Mouse (Mus musculus): ENCODE measurements around the gene Gm10337.
A peak's percentile ranks its signal among the peaks of the same experiment; 100 is the strongest.

Gm10337 gene

DNA sequence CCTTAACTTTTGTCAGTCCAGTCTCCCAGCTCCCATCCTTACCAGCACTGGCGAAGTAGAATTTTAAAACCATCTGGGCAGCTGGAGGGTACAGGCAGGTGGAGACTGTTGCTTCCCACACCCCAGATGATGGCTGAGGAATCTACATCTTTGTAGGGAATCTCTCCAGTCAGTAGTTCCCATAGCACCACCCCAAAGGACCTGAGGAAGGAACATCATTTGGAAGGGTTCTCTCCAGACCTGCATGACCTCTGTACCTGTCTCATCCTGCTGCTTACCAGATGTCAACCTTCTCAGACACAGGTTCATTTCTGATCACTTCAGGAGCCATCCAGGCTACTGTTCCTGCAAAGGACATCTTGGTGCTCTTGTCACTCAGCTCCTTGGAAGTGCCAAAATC, at the start of gene Gm10337:
Gene Gm10337 (plus strand): TSS at position 276 of the 400 bp plus-strand sequence.
- DNase-seq = no peak

GRCm38 (mm10) chr15:102455993-102456392, 47.5 kb upstream of the Gm10337 start:
- no peak for DNase-seq

GRCm38 (mm10) chr15:102458050-102458736, 45.3 kb upstream of the Gm10337 start:
- no peak for DNase-seq

DNA sequence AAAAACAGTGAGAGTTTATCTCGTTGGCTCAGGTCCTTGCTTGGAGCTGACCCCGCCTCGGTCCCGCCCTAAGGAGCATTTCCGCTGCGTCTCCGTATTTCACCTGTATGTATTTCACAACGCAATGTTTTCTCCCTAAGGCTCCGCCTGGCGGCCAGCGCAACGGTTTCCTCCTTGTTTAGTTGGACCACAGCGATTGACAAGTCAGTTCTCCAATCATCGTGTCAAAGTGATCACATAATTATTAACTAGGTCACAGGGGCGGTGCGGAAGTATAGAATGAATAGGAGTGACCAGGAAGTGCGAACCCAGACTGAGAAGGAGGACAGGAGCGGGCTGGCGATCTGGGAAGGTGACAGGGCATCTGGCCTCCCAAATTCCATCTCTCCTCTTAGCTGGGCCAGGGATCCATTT, 44.6 kb upstream of the Gm10337 start, which contains the start of gene Prr13:
Gene Prr13 (plus strand): TSS at position 125 of the 414 bp plus-strand sequence.
- peak; percentile 86 for DNase-seq

GRCm38 (mm10) chr15:102459381-102459780, 44.1 kb upstream of the Gm10337 start:
- no peak for DNase-seq

- DNase-seq = no peak
Measured at GRCm38 (mm10) chr15:102459847-102460246, 43.7 kb upstream of the Gm10337 start.

GRCm38 (mm10) chr15:102460409-102460808, 43.1 kb upstream of the Gm10337 start:
- no peak for DNase-seq

GRCm38 (mm10) chr15:102460971-102461370, 42.6 kb upstream of the Gm10337 start:
- no peak for DNase-seq

- DNase-seq = no peak
Measured at GRCm38 (mm10) chr15:102461430-102462075, 42.0 kb upstream of the Gm10337 start.

DNA sequence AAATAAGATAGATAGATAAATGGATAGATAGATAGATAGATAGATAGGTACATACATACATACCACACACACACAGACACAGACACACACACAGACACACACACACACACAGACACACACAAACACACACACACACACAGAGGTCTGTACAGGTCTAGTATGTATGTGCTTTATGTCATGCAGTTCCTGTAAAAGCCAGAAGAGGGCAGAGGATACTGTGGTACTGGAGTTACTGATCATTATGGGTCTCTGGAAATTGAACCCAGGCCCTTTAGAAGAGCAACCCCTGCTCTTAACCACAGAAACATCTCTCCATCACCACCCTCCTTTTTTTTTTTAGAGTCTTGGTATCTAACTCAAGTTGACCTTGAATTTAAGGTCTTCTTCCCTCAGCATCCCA, 39.9 kb upstream of the Gm10337 start:
- DNase-seq = no peak

GRCm38 (mm10) chr15:102468675-102469370, 34.7 kb upstream of the Gm10337 start:
- DNase-seq = no peak

GRCm38 (mm10) chr15:102470183-102470604, 33.3 kb upstream of the Gm10337 start, which contains the start of gene Pcbp2:
Gene Pcbp2, plus strand, starts transcription at chr15:102470539.
- peak; percentile 97 for DNase-seq

DNA sequence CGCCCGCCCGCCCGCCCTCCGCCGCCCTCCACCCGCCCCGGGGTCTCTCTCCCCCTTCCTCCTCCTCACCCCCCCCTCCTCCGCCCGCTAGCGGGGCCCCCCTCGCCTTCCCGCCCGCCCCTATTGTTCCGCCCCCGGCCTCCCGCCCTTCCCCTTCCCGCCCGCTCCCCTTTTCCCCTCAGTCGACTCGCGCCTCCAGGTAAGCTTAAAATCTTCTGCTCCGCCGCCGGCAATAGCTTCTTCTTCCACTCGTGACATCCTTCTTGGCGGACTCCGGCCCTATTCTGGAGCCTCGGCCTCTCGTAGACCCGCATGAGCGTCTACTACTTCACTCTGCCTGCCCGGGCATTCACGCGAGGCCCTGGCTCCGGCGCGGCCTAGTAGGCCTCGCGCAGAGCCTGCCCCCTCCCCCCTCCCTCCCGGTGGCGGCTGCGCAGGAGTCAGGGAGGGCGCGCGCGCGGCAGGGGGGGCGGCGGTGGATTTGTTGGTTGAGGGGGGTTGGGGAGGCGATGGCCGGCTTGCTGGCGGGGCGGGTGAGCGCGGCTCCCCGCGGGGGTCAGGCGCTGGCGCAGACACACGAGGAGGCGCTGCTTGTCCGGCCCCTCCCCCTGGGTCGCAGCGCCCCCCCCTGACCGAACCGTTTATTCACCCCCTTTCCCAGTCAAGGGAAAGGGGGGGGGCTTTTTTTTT, 32.8 kb upstream of the Gm10337 start:
- peak; percentile 79 for DNase-seq

- DNase-seq = no peak
Measured at GRCm38 (mm10) chr15:102471295-102471645, 32.3 kb upstream of the Gm10337 start.

DNA sequence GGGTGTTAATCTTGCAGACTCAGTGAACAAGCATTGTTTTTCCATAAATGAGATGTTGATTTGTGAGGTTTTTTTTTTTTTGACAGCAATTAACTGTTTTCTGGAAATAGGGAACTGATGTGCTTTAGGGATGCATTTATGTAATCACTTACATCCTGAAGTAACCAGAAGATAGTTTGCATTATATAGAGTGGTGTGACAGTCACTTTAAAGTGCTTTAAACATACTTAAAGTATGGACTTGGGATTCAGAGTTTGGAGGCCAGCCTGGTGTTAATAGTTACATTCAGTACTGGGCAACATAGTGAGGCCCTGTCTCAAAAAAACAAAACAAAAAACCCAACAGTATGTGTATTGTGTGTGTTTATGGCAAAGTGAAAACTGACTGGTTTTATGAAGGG, 31.8 kb upstream of the Gm10337 start:
- DNase-seq = no peak

GRCm38 (mm10) chr15:102473246-102473645, 30.3 kb upstream of the Gm10337 start:
- DNase-seq = no peak

DNA sequence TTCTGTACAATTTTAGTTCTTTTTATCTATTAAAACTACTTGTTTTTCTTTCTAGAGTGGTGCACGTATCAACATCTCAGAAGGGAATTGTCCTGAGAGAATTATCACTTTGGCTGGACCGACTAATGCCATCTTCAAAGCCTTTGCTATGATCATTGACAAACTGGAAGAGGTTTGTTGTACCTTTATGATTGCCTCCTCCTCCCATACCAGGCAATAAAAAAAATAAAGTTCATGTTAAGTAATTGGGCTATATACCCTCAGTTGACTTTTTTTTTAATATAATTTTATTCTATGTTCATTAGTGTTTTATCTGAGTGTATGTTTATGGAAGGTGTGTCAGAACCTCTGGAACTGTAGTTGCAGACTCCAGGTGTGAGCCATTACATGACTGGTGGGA, 29.0 kb upstream of the Gm10337 start:
- DNase-seq = no peak

DNA sequence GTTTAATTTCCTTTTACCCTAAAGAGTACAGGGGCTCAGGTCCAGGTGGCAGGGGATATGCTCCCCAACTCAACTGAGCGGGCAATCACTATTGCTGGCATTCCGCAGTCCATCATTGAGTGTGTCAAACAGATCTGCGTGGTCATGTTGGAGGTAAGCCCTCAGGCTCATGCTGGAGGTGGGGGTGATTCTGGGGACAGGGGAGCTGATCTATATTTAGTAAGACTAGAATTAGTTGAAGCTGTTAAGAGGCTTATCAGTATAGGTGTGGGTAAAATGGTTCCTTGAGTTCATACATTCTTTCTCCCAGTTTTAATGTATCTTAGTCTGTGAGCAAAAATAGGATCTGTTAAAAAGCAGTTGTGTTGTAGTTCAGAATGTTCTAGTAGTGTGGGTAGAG, 20.4 kb upstream of the Gm10337 start:
- no peak for DNase-seq

DNA sequence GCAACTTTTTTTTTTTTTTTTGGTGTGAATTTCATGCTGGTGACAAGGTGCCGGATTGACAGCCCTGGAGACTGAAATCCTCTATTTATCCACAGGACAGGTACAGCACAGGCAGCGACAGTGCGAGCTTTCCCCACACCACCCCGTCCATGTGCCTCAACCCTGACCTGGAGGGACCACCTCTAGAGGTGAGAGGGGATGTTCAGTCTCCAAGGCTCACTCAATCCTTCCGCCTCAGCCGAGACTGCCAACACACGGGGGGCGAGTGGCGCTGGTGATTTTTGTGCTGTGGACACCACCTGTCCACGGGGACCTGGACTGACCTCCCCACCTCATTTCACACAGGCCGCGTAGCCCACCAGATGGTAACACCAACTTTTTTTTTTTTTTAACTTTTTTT, 17.7 kb upstream of the Gm10337 start:
- no peak for DNase-seq

GRCm38 (mm10) chr15:102487664-102488063, 15.9 kb upstream of the Gm10337 start:
- DNase-seq = no peak

DNA sequence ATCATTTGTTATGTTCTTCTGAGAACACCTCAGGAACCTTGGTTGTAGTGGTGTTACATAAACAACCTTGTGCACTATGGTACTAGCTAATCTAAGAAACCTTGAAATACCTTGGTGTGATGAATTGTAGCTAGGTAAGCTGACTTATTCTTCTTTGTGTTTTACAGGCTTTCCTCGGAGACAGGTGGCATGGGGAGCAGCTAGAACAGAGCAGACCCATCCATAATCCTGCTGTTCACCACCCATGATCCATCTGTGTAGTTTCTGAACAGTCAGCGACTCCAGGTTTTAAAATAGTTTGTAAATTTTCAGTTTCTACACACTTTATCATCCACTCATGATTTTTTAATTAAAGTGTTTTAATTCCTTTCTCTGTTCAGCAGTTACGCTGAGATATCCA, 5.2 kb upstream of the Gm10337 start:
- no peak for DNase-seq

GRCm38 (mm10) chr15:102499370-102499769, 4.2 kb upstream of the Gm10337 start:
- no peak for DNase-seq

DNA sequence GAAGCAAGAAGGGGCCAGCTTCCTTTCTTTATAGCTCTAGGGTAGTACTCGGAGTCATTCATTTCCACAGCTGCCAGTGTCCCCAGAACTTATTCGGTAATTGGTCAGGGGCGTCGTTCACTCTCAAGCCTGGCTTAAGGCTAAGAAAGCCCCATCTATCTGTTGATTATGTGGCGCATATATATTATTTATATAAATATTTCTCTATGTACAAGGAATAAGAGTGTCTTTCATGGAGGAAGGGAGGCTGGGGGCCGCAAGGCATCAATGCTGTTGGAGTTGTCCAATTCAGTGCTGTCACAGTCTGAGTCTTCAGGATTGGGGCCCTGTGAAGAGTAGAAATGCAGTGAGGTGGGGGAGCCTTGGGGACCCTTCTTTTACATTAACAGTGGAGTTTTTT, 3.7 kb upstream of the Gm10337 start:
- no peak for DNase-seq
